Mouse (Mus musculus) c-Kit-positive CD71-positive TER-119-negative erythroid progenitor cells, embryonic 14.5 days (primary cell): Measurements from ENCODE around the gene Gk5.
"Not testable (repeated sequence)": the region's sequence is repeated elsewhere in the genome, so short reads cannot be mapped to it uniquely, and the experiment has no call there.

Experiments used
- DNase-seq: peaks from one replicate; pipeline ENCODE4 v3.0.0-alpha.2; 2013; ENCODE audit warnings: low read depth

Gk5 gene

DNA sequence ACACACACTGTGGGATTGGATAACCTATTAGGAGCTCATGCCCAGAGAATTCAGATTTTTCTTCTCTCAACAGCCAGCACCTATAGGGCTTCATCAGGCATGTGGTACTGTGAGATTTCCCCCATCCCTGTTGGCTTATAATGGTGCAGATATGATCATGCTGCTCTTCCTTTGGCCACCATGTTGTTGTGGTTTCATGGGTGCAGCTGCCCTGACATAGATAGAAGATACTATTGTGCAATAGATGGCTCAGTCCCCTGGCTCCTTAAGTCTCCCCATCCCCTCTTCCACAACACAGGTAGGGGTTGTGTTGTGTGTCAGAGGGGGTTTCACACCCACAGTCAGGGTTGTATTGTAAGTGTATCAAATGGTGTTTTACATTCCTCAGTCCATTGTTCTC, 25.7 kb downstream of the Gk5 start:
- no peak for DNase-seq

DNA sequence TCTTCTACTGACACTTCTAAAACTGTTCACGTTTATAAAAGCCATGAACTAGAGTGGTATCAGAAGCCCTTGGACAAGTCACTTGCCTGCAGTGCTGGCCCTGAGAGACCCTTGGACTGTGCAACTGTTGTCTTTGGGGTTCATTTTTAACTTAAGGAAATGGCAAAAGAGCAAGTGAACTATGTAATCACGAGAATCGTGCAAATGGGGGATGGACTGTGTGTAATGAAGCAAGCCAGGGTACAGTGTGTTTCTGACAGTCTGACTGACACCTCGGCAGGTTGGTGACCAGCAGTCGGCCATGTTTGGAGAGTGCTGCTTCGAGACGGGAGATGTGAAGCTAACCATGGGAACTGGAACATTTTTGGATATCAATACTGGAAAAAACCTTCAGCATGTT, 33.6 kb downstream of the Gk5 start:
- no peak for DNase-seq

DNA sequence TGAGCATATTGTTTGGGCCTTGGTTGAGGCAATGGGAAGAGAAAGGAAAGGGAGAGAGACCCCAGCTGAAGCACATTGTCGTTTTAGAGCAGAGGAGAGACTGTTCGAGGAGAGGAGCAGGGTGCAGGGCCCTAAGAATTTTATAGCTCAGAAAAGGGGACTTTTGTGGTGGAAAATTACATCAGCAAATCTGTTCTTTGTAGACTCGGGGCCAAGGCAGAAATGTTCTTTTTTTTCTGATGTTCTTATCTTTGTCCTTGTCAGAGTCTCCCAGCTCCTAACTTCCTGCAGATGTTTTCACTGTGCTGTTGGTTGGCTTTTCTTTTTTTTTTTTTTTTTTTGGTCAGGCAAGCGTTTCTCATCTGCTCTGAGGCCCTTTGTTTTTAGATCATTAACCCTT, 39.3 kb downstream of the Gk5 start:
- DNase-seq, result no peak

DNA sequence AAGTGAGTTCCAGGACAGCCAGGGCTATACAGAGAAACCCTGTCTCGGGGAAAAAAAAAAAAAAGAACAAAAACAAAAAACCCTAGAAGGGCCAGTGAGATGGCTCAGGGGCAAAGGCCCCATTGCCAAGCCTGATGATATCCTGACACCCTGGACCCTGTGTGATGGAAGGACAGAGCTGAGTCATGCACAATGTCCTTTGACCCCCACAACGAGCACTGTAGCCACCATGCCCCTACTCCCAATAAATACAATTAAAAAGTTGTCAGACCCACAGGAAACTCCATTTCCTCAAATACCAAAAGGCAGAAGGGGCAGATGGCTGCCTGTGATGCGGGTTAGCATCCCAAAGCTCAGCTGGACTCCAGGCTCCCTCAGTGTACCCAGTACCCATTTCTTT, 39.9 kb downstream of the Gk5 start:
- no peak for DNase-seq

DNA sequence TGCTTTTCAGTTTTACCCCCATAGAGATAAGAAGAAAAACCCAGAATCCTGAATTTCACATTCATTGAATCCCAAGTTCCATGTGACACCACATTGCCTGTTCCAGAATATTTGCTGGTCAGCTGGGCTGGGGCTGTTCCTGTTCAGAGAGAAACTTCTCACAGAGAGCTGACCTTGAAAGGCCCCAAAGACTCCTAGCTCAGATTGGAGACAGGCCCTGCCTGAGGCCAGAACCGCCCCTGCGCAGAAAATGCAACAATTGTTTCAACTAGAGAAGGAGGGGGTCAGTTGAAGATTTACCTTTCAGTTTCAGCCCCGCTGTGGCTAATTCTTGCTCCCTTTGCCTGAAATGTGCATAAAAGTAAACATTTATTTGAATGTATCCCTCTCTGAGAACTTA, 41.6 kb downstream of the Gk5 start:
- DNase-seq, result no peak

DNA sequence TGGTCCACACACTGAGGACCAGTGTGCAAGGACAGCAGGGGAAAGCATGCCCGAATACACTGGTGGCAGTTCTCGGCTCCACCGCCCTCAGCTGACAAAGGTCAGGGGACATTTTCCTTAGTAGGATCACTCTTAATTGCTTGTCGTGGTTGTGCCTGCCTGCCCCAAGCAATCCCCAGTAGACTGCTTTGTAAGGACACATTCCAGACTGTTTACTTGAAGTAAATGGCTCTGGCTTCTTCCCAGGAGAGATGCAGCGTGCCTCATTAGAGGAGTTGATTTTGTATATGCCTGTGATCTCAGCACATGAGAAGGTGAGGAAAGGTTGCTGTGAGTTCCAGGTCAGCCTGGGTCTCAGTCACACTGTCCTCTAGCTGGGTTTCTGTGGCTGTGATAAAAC, 43.3 kb downstream of the Gk5 start:
- no peak for DNase-seq

DNA sequence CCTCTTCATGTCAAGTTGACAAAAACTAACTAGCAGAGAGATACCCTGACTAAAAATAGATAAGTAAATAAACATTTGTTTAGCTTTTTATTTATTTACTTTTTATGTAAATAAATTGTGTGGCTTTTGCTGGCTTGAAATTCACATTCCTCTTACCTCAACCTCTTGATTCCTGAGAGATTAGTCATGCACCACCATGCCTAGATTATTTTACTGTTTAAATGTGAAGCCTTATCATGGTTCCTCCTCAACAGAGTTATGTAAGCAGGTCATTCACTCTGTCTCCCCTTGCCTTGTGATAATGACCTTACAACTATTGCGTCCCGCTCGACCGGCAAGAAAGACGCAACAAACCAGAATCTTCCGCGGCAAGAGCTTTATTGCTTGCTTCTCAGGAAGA, 44.3 kb downstream of the Gk5 start:
- DNase-seq, result no peak

DNA sequence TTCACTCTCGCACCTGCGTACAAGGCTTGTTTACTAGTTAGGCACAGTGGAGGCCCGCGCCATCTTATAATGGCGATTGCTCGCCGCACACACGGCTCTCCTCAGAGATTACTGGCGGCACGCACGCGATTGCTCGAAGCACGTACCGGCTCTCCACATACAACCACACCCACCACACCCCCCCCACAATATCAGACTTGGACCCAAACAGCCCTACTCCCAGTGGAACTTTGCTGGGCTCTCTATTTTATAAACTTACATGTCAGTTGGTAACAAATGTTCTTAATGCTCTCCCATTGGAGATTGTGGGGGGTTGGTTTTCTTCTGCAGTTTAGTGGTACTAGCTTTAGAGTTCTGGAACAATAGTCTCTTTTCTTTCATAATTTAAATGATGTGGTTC, 44.8 kb downstream of the Gk5 start:
- DNase-seq, result not testable (repeated sequence)

DNA sequence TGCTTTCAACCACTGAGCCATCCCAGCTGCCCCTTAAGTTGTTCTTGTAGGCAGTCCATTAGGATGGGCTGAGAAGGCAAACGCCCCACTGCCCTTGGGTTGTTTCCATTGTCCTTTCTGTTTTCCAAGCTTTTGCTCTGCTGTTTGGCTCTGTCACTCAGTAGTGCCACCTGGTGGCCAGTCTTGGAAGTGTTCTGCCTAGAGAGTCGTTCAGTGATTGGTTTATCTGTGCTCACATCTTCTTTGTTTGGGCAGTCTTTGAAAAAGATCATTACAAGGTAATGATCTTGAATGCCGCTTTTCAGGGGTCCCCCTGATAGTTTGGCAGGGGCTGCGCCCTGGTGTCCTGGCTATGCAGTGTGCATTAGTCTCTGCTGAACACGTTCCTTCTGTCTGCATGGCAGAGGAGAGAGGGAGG, 48.0 kb downstream of the Gk5 start:
- peak; percentile 58 for DNase-seq

DNA sequence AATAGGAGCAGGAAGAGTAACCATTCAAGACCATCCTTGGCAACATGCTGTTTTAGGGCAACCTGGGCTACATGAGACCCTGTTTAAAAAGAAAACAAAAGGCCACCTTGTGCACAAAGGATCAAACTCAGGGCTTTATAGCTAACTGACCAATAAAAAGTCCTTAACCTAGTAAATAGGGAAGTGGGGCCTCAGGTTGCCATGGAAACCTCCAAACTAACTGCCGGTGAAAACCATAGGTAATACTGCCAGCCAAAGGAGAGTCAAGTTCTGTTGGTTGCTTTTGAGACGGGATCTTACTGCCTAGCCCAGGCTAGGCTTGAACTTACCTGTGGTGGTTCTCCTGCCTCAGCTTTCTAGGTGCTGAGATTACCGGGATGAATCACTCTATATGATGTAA, 51.4 kb downstream of the Gk5 start:
- no peak for DNase-seq

DNA sequence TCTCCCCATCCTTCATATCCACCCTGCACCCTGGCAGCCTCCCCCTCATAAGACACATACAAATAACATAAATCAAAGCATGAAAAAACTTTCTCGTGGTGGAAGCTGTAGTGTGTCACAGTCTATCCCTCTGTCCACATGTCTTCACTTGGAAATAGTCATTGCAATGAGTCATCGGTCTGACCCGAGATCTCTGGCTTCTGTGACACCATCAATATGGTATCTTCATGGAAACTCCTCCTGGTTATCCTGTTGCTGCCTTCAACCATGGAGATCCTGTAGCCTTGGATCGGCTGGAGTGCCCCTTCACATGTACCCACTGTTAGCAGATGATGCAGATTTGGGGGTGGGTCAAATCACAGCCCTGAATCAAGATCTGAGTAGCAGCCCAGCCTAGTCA, 65.7 kb downstream of the Gk5 start:
- no peak for DNase-seq

DNA sequence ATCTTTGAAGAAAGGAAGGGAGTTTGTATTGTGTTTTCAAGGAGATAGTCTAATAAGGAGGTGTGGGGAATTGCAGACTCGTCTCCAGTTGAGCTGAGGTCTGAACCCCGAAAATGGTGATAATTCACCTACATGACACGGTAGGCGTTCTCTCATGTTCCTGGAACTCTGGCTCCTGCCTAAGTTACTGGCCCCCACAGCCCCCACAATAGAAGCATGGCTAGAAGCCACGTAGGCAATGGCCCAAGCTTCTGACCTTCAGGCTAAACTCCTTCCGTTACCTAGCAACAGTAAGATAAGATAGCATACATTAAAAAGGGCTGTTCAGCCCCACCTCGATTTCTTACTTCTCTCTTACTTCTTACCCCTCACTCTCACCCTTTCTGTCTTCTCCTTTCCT, 67.5 kb downstream of the Gk5 start:
- no peak for DNase-seq

DNA sequence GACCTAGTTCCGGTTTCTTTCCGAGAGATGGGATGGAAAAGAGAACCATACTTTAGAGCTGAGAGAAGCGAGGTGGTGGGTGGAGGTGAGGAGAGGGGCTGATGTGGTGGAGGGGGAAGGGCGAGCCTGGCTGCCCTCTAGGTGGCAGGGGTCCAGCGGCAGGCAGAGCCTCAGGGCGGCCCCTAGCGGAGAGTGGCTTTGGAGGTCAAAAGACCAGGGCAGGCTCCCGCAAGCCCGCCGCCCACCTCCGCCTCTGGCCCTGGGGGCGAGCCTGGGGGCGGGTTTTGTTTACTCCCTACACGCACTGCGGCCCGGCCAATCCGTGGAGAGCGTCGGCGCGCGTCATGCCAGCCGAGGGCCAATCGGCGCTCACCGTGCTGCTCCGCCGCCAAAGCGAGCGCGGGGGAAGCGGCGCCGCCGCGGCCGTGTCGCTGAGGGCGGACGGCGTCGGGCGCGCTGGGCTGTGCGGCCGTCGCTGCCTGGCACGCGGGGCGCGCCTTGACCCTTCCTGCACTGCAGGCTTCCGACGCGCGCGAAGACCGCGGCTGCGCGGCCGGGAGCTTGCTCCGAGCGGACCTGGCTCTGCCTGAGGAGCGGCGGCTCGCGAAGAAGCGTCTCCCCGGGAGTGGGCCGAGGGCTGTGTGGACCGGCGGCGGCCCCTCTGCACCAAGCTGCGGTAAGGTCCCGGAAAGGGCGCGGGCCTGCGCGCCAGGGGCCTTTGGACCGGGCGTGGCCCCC, 76.9 kb downstream of the Gk5 start, which contains the start of gene Tfdp2:
TSS of gene Tfdp2 (plus strand) at position 391 of the 738 bp plus-strand sequence.
- peak; percentile 83 for DNase-seq

DNA sequence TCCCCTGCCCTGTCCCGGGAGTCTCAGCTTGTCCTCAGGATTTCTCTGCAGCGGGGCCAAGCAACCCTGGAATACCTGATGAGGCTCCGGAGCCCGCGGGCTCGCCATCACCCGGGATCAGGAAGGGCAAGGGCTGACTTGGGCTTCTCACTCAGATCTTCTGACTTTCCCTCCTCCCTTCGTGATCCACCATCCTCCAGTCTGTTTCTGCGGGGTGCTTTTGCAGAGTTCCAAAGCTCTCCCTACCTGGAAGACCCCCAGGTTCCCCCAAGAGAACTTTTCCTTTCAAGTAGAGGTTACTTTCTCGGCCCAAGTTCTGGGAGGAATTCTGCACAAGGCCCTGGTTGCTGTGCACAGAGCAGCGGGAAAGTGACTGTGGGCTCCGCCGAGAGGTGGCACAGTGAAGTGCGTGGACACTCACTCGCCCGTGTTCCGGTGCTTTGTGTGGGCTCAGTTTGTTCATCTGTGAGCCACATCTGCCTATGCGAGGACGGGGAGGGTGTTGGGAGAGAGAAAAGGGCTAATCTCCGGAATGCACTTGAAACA, 77.5 kb downstream of the Gk5 start:
- peak; percentile 22 for DNase-seq

DNA sequence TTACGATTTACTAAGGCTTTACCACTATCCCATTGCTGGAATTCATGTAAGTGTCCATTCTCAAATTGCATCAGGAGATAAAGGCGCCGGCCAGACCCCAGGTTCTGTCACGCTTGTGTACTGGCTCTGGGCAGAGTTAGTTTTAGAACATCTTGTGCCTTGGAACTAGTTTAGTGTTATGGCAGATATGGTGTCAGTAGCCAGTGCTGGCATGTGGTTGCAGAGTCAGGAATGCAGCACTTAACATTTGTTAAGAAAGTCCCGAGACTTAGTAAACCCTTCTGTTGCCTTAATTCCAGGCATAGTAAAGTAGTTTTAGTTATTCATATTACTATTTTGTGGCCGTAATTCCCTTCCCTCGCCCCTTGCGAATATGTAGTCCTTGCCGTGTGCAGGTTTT, 78.6 kb downstream of the Gk5 start:
- no peak for DNase-seq

DNA sequence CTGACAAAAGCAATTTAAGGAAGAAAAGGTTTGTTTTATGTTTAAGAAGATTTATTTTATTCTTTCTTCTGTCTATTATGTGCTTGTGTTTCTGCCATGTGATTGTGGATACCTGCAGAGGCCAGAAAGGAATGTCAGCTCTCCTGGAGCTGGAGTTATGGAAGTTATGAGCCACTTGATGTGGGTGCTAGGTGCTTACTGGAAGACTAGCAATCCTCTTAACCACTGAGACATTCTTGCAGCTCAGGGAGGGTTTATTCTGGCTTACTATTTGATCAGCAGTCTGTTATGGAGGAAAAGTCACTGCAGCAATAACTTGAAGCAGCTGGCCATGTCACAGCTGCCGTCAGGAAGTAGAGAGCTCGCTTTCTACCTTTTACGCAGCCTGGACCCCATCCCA, 84.5 kb downstream of the Gk5 start:
- DNase-seq, result no peak

DNA sequence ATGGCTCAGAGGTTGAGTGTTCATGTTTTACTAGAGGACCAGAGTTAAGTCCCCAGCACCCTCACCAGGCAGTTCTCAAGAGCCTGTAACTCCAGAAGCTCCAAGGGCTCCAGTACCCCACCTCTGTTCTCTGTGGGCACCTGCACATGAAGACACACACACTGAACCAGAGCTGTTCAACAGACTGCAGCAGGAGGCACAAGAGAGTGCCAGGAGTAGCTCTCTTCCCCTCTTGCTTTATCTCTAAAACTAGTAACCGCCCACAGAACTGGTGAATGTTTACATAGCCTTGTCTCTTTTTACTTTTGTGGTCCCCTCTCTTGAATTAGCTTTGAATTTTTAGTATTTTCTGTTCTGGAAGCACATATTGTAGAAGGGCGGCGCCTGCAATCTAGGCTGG, 88.3 kb downstream of the Gk5 start:
- DNase-seq, result no peak

DNA sequence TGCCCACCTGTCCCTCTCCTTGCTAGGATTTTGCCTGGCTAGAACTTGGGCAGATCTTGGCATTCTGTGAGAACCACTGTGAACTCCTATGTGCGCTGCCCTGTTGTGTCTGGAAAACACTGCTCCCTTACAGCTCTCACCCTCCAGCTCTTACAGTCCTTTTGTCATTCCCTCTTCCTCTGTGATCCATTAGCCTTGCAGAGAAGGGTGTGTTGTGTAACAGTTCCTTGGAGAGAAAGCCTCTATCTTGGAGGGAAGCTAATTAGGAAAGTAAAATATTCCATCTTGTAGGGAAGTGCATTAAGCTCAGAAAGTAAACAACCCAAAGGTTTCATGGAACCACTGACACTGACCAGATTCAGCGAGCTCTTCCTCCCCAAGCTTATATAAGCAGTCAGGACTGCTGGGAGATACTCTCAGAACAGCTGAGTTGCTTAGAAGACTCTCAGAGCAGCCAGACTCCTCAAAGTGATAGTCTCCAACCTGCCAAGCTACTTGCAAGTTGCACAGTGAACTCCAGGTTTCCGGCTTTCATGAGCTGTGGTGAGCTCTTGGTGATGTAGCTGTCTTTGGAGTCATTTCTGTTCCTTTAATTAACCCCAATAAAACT, 94.0 kb downstream of the Gk5 start:
- no peak for DNase-seq

DNA sequence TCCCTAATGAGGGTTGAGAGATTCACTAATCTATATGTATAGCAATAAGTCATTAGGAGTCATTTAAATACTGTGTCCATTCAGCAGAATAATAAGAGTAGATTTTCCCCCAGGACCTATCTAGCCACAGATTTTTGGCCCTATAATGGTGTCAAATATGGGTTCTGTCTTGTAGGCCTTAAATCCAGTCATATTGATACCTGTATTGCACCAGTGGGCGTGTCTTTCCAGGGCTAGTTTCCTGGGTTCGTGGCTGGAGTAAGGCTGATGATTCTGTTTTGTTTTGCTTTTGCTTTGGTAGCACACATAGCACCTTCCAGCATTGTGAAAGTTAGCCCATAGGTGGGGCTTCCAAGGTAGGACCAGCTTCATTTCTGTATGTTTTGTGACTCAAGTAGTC, 95.0 kb downstream of the Gk5 start:
- DNase-seq, result no peak

DNA sequence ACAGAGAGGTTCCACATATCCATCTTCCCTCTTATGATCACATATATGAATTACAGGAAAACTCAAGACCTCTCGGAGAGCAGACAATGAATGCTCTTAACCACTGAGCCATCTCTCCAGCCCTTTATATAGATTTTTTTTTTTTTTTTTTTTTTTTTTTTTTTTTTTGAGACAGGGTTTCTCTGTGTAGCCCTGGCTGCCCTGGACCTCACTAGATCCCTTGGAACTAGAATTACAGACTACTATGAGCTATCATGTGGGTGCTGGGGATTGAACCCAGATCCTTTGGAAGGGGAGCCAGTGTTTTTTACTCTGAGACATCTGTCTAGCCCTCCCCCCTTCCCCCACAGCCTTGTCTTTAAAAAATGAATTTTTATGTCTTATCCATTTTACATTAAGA, 98.1 kb downstream of the Gk5 start:
- no peak for DNase-seq

DNA sequence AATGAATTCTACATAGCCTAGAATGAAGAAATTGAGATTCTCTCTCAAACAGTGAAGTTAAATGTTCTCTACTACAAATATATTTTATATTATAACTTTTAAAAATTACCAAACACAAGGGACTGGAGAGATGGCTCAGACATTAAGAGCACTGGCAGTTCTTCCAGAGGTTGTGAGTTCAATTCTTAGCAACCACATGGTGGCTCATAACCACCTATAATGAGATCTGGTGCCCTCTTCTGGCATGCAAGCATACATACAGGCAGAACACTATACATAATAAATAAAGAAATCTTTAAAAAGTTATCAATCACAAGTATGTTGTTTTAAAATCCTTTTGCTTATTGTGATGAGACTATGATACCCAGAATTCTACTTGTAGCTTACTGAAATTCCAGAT, 98.6 kb downstream of the Gk5 start:
- DNase-seq, result no peak

DNA sequence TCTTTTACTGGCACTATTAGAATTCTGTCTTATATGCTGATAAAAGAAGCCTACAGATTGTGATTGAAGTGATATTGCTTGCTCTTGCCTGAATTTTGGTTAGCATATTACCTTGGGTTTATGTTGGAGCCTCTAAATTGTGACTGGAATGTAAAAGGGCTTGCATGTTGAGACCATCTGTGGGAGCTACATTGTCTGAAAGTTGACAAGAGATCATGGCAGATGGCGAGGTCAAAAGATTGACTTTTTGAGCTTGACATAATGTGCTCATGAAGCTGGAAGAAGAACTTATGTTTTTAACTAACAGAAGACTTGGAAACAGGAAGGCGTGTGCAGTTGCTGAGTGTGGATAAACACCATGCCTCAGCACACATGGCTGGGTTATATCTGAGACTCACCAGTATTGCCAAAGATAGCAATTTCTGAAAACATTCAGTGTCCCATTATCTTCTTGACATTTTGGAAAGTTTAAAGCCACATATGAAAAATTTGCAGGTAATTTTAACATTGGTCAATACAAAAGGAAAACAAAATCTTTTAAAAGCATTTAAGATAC, 100.0 kb downstream of the Gk5 start:
- no peak for DNase-seq

DNA sequence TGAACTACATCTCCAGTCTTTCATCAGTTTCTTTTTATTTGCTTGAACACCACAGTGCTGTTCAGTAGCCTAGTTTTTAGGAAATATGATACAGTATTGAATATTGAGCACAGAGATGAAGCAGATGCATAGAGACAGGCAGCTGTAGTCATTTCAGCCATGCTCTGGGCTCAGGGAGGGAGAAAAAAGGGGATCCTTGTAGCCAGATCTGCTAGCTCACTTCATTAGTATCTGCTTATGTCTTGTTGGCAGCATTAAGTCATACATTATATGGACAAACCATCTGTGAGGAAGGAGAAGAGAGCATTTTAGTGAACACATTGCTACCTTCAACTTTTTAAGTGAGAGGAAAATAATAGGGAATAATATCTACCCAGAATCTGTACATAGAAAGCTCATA, 101.3 kb downstream of the Gk5 start:
- no peak for DNase-seq

DNA sequence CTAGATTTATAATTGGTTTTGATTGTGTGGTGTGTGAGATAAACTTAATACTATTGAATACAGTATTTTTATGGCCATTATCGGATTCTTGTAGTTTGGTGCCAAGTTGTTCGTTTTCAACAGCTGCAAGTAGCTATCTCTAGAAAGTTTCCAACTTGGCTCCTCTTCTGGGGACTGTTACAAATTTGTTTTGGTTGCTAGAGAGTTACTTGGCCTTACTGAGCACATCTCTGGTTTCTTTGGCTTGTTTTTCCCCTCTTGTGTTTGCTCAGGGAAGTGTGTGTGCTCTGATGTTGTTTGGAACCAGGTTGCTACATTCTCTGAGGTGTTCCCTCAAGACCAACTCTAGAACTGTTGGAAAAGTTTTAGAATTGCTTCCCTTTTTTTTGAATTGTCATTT, 104.1 kb downstream of the Gk5 start:
- no peak for DNase-seq
